Mouse (Mus musculus): Measurements from ENCODE around the gene Olfr370.
"Not testable (repeated sequence)": the region's sequence is repeated elsewhere in the genome, so short reads cannot be mapped to it uniquely, and the experiment has no call there.

The Olfr370 gene

DNA sequence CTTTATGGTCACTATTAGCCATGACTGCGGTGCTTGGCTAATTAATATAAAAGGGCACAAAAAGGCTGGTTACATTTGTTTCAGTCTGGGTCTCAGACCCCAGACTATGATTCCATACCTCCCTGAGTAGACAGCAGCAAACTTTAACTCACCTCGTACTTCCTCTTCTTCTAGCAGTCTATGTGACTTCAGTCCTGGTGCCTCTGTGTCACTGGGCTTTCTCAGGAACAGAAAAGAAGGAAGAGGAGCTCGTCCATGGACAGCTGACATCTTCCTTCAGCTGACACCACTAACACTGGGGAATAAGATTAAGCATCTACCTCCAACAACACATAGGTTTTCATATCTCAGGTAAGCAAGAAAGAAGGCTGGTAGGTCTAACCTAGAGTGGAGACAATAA, at the start of gene Olfr370:
Gene Olfr370 (plus strand): TSS at position 45 of the 400 bp plus-strand sequence.
- no peak for DNase-seq (ENCODE audit: low spot score)

DNA sequence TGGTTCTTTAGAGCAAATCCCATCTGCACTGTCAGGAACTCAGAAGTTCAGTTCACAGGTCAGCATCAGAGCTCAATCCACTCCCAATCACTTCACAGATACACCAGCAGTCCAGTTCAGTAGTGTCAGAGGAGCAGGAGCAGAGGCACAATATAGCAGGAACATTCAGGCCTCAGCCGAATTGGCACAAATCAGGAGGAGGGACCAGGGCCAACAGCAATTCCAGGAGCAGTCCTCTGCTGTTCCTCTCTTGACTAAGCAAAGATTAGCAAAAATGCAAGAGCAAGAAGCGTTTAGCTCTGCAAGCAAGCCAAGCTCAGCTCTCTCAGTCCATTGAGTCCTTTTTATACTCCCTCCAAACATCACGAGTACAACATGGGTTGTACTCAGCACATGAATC, 23.9 kb upstream of the Olfr370 start:
- DNase-seq (ENCODE audit: low spot score) = no peak

DNA sequence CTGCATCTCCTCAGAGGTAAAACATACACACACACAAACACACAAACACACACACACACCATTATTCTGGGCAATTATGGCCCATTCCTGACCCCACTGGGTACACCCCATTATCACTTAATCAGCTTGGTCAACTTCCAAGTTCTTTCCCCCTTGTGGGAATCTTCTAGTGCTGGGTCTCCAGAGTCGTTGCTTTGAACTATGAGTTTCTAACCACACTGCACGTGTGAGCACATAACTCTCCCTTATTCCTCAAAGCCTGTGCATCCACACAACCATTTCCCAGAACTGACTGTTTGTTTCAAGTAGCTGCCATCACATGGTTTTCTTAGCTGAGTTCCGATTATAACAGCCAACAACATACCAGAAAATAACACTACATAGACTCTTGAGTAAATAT, 15.1 kb upstream of the Olfr370 start:
- no peak for DNase-seq (ENCODE audit: low spot score)

DNA sequence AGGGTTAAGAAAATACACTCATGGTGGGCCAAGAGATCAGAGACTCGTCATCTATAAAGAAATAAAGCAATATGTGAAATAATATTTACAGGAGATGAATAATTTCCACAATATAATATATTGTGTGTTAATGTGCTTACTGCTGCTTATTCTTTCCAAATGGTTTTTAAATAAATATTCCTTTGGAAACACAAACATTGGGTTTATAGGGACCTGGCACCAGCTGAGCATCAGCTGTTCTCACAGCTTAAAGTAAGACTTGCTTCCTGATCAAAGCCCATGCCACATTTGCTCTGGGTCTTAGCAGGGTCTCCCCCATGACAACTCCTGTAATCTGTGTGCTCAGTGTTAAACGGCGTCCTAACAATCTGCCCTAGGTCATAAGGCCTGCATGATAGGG, 14.7 kb upstream of the Olfr370 start:
- not testable (repeated sequence) for DNase-seq (ENCODE audit: low spot score)

DNA sequence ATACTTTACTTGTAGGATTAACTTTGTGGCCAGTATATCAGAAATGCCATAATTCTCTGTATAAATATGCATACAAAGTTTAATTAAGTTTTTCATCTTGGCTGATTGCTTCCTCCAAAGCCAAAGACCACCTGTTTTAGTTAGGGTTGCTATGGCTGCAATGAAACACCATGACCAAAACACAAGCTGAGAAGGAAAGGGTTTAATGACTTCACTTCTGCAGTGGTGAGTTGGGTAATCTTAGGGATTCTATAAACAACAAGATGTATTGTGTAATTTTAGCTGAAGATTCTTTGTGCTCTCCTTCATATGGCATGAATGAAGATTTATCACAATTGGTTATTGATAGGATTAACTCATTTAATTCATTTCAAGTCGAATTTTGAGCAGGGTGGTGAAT, 14.3 kb upstream of the Olfr370 start:
- no peak for DNase-seq (ENCODE audit: low spot score)

DNA sequence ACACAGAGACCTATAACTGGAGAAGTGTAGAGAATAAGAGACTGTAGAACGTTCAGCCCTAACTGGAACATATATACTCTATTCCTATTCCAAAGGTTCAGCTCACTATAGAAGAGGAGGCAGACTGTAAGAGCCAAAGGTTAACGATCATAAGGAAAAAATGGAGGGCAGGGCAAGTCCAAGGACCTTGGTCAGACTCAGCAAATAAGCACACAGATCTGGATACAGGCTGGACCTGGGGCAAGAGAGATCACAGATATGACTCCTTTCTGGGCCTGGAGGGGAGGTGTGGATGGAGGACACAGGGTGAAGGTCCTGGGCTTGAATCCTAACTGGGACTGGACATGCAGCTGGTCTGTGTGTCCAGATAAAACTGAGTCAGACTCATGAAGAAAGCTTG, 778 bp upstream of the Olfr370 start:
- DNase-seq (ENCODE audit: low spot score) = no peak

DNA sequence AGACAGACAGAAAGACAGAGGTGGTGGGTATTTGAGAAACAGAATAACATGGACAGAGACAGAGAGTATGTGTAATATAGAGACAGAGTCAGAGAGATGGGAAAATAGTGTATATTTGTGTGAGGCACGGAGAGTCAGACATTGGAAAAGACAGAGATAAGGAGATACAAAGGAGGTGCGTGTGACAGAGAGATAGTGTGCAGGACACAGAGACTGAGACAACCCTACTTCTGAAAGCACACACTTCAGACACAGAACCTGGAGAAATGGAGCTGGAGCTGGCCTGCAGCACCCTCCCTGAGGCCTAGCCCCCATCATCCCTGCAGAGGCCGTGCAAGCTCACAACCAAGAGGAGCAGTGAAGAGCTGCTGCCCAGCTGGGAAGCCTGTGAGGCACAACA, 27.1 kb downstream of the Olfr370 start:
- DNase-seq (ENCODE audit: low spot score) = no peak

DNA sequence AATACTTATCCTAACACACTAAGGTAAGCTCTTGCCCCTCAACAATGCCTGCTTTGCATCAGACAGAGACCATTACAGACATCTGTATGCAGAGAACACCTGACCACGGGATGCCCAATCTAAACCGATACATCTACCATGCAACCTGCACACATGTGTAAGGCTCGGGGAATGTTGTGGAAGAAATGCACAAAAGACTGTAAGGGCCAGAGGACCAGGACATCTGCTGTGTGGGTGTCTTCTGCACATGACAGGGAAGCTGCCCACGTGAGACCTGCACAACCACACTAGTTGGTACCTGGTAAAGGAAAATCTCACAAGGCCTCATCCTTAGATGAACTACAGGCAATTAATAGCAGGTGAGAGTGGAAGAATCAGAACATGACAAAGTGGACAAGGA, 27.7 kb downstream of the Olfr370 start:
- DNase-seq (ENCODE audit: low spot score) = no peak

DNA sequence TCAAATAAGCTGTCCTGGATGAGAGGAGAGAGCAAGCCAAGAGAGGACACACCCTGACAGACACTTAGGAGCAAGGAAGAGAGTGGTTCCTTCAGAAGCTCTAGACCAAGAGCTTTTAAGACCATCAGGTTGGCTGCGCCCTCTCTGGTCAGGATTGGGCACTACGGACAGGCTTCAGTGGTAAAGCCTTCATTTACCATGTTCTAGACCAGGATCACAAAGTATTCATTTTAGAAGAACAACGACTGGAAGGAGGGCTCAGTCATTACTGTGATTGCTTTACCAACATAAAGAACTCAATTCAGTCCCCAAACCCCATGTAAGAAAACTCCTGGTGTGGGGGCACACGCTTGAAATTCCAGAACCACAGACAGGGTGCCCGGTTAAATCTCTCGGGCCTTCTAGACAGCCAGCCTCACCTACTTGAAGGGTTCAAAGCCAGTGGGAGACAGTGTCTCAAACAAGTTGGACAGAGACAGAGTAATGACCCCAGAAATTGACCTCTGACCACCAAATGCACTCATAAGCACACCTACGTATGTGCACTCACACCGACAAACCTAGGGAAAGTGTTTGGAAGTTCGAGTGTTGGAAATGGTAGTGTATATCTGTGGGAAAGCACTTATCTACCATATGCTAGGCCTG, 30.3 kb downstream of the Olfr370 start:
- DNase-seq (ENCODE audit: low spot score) = no peak

DNA sequence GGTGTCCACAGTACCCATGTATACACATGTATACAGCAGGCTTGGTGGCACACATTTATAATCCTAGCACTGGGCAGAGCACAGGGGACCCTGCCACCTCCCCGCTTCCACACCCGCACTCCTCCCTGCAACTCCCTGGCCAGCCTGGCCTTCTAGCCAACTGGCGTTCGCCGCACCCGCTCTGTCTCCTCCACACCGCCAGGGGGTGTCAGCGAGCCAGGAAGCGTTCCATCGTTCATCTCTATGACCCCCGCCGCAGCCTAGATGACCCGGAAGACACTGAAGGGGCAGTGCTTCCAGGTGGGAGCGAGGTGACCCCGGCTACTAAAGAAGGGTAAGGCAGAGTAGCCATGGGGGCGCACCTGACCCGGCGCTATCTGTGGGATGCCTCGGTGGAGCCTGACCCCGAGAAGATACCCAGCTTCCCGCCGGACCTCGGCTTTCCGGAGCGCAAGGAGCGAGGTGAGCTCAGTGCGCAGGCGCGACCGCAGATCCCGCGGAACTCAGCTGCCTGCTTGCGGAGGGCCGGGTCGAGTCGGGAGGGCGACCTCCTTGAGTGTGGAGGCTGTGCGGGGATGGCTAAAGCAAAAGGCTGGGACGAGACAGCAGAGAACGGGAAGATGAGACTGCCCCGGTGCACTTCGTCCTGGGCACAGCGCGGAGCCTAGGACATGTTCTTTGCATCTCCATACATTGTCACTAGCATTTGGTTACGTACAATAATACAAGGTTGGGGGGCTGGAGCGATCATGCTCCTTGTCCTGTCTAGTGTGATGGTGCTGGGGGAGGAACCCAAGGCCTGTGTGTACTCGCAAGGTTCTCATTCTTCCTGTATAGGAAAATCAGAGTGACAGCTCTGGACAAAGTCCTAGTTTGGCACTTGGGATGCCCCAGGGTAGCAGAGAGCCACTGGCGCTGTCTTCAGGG, 31.2 kb downstream of the Olfr370 start, which contains the start of gene Ndufb7:
Gene Ndufb7 (plus strand): TSS at position 203 of the 927 bp plus-strand sequence.
- DNase-seq (ENCODE audit: low spot score) = peak; percentile 98

DNA sequence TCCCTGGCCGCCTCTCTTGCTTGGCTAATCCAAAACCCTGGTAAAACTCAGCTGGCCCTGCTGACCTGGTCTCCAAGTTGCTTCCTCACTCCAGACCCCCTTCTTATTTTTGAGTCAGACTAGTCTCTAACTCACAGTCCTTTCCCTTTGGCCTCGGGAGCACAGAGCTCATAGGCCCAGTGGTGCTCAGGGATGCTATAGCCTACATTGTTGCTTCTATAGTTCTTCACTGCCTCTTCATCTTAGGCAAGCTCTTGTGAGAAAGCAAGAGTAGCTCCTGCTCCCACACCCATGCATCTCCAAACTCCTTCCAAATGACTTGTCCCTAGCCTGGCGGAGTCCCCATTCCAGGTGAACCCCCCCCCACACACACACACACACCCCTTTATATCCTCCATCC, 32.1 kb downstream of the Olfr370 start:
- DNase-seq (ENCODE audit: low spot score) = no peak

DNA sequence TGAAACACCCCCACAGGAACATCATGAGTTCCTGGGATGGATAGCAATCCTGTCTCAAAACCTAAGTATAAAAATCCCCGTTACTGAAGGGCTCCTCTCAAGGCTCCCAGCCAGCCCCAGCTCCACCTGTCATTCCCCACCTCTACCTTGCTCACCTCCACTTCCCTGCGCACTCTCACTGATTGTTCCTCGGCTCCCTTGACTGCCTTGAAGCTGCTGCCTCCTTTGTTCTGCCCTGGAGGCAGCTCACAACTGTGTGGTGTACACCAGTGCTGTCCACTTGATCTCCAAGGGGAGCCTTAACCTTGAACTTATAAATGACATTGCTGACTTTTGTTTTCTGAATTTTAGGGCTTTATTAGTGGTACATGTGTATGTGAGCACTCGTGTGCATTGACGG, 32.5 kb downstream of the Olfr370 start:
- DNase-seq (ENCODE audit: low spot score) = no peak

DNA sequence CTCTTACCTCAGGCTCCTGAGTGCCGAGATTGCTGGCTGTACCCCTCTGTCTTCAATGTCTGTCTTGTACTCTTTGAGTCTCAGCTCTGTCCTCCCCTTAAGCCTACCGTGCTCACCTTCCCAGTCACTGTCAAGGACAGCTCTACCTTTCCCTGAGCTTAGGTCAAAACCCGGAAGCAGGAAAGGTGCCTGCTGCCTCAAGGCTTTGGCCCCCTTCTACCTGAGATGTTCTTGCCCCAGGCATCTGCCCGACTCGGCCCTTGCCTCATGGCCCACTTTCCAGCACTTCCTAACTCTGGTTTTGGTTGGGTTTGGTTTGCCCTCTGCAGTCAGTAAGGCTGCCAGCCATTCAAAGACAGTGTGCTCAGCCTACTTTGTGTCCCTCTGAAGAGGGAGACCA, 33.2 kb downstream of the Olfr370 start:
- no peak for DNase-seq (ENCODE audit: low spot score)

DNA sequence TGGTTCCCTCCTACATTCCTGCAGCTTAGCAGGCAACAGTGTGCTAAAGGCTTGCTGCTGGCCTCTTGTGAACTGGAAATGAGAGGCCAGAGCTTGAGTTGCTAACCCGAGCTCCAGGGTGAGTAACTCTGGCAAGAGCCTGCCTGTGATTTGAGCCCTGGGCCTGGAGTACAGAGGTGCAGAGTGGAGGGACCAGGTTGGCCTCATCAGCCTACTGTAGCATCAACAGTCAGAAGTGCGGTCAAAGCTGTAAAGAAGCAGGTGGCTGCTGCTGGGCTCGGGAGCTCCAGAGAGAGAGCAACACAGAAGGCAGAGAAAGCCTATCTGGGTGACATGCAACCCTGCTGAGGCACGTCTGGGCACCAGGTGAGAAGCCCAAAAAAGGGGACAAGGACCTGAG, 33.6 kb downstream of the Olfr370 start:
- no peak for DNase-seq (ENCODE audit: low spot score)

DNA sequence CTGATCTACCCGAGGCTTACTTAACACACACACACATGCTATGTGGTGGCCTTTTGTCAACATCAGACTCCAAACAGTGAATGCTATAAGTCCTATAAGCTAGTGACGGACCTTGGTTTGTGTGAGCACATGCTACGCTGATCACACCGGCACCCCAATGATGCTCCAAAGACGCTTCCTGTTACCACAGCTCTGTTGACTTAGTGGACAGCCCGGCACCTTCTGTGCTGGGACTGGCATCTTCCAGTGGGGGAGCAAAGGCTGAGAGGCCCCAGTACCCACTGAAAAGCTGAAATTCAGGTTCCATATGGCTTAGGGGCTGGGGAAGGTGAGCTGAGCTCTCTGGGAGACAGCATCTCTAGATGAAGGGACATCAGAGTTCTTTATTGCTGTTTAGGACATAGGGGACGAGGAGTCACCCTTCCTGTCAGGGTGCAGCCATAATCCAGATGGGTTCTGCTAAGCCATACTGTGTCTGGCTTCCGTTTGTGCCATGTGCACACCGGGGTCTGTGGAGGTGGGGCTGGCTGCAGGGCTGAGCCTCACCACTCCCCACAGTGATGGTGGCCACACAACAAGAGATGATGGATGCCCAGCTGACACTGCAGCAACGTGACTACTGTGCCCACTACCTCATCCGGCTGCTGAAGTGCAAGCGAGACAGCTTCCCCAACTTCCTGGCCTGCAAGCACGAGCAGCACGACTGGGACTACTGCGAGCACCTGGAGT, 34.9 kb downstream of the Olfr370 start:
- DNase-seq (ENCODE audit: low spot score) = peak; percentile 2

DNA sequence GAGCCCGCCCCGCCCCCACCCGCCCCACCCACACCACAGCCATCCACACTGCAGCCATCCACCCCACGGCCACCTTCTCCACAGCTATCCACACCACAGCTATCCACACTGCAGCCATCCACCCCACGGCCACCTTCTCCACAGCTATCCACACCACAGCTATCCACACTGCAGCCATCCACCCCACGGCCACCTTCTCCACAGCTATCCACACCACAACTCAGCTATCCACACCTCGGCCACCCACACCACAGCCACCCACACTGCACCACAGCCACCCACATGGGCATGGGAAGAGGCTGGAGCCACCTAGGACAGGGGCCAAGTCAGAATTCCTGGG, 35.4 kb downstream of the Olfr370 start:
- not testable (repeated sequence) for DNase-seq (ENCODE audit: low spot score)

DNA sequence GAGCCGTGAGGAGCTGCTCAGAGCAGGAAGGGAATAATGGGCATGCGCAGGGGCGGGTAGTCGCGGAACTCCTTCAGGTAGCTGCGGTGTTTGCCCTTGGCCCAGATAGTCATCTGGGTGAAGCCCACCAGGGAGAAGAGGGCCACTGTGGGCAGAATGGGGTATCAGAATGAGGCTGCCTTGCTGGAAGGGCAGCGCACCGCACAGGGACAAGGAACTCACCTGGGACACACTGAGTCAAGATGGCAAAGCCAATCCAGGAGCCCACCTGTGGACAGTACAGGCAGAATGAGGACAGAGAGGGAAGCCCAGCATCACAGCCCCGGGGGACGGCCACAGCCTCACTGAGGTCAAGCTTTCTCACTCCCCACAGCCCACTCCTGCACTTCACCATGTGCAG, 36.2 kb downstream of the Olfr370 start:
- no peak for DNase-seq (ENCODE audit: low spot score)

DNA sequence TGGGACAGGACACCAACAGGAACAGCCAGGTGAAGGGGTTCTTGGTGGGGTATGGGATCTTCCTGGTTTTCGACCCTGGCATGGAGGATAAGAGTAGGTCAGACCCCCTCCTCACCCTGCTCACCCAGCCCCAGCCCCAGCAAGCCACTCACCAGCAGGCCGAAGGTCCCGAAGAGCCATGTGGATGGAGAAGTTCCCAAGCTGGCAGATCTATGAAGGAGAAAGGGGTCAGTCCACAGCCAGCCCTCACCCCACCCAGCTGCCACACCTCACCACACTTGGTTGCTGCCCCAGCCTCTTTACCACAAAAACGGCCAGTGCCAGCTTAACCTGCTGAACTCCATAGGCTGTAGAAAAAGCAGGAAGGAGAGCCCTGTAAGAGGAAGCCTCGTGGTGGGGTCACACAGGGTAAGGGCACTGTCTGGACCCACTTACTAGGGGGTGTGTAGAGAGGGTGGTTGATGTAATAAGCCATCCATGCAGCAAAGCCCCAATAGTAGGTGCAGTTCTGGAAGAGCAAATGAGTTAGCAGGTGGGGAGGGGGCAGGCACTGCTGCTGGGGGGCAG, 36.7 kb downstream of the Olfr370 start:
- DNase-seq (ENCODE audit: low spot score) = no peak

DNA sequence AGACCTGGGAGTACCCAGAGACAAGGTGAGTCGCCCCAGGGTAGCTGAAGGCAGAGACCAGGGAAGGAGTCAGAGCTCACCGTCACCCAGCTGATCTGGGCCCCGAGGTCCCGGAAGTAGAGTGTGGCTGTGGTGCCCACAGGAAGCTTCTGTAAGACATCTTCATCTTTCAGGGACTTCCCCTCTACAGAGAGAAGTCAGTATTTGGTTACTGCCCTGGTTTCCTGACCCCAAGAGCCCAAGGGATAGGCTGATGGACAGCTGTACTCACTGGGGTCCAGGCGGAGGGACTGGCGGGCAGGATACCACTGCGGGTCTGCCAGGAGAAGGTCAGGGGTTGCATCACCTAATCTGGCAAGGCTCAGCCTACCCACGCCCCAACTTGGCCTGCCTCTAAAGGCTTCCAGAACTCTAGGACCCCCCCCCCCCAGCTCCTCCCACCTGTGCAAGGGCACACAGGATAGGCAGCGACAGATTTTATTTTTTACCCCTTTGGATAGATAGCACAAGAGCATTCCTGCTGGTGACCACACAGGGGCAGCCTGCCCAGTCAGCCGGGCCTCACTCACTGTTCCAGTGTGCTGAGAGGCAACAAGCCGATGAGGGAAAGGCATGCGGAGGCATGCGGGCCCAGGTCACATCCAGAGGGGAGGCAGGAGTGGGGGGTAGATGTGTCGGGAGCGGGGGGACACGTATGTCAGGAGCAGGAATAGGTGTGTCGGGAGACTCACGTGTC, 37.7 kb downstream of the Olfr370 start:
- peak; percentile 5 for DNase-seq (ENCODE audit: low spot score)

DNA sequence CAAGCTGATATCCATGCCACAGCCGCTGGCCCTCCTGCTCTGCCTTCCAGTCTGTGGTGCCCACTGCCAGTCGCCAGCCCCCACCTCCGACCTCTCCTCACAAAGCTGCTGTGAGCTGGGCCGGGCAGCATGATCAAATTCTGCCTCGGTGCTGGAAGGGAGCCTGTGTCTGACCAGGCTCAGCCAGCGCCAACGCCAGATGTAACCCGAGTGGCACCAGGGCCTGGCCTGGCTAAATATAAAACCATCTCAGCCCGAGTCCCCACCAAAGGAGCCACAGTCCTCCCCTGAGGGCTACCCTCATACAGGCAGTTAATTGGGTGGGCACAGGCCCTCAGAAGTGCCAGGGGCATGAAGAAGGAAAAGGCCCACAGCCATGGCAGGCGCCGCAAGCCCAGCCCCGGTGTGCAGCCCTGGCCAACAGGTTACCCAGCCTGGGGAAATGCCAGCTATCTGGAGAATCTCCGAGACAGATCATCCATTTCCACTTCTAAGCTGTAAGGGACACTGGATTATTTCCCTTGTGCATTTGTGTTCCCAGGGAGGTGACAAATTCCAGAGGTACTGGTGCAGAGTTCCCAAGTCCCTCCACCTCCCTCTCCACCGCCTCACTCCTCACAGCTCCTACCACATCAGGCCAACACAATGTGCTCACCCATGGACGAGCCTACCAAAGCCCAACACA, 39.2 kb downstream of the Olfr370 start:
- DNase-seq (ENCODE audit: low spot score) = peak; percentile 2

All from urinary bladder, postnatal 25 days (tissue).